Comparison of ENCODE assay signal across 15 mouse cellular contexts in the genomic region with DNA sequence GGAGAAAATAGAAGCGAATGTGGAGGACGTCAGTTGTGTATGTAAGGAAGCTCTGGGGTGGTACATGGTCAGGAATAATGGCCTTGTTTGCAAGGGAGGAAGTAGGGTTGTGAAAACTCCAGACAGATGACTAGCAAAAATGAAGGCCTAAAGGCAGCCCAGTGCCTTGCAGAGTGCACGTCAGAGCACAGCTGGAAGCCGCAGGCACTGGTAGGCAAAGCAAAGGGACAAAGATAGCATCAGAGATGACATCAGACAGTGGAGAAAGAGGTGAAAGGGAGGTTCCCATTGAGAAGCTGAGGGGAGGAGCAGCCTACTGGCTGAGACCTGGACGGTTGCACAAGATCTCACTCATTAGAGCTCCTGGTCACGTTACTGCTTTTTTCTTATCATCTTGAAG. TPM values are rescaled to one million over a fixed set of nuclear protein-coding genes. Genes with fewer than 3 reads are reported as not detected.
A peak's percentile ranks its signal among the peaks of the same experiment; 100 is the strongest.
DNase-seq lines count a peak whose midpoint lies in the region; ATAC-seq and TF ChIP-seq lines count a peak whose summit lies in the region.
"Had no signal": no experiment of that assay in that cellular context is flagged by ENCODE, and none has a peak within 500 bp of the region (broad histone marks: within the 10 kb centered on the region; RNA-seq: fewer than 3 reads in every experiment).

No protein-coding gene starts in this region.

- H3K4me3 ChIP-seq in liver, embryonic 15.5 days (replicated peaks), result no peak overlapping the region
- no peak overlapping the region for H3K4me3 ChIP-seq in midbrain, postnatal 0 days (ENCODE audit: low read depth, low read length)
- no peak overlapping the region for H3K4me3 ChIP-seq in kidney, embryonic 15.5 days (replicated peaks)
- H3K4me3 ChIP-seq: embryonic facial prominence, embryonic 13.5 days; forebrain, embryonic 15.5 days; intestine, embryonic 15.5 days; limb, embryonic 10.5 days; neural tube, embryonic 12.5 days had no signal

- no peak overlapping the region for H3K27ac ChIP-seq in liver, embryonic 15.5 days (replicated peaks)
- H3K27ac ChIP-seq in midbrain, postnatal 0 days (ENCODE audit: low read depth, low read length), result no peak overlapping the region
- H3K27ac ChIP-seq in kidney, embryonic 15.5 days, result no peak overlapping the region
- H3K27ac ChIP-seq: embryonic facial prominence, embryonic 13.5 days; forebrain, embryonic 15.5 days; intestine, embryonic 15.5 days; limb, embryonic 10.5 days; neural tube, embryonic 12.5 days had no signal

- no peak overlapping the region for H3K9ac ChIP-seq in liver, embryonic 15.5 days
- H3K9ac ChIP-seq in midbrain, postnatal 0 days (replicated peaks; ENCODE audit: low read length, poor library complexity, severe bottlenecking), result no peak overlapping the region
- no peak overlapping the region for H3K9ac ChIP-seq in kidney, embryonic 15.5 days
- H3K9ac ChIP-seq: embryonic facial prominence, embryonic 13.5 days; forebrain, embryonic 15.5 days; intestine, embryonic 15.5 days; neural tube, embryonic 12.5 days had no signal

- peak; percentile 57 for DNase-seq in layer of hippocampus, adult 9-11 months
- no peak for DNase-seq in layer of hippocampus, adult 8-10 months (ENCODE audit: low spot score in 2 of 2)
- DNase-seq in adipocyte (ENCODE audit: low spot score), result peak; percentile 60
- peak; percentile 12 to 17 for DNase-seq in natural killer cell, adult 2 months (ENCODE audit: low spot score in 2 of 2)
- no peak for DNase-seq in midbrain, postnatal 0 days (ENCODE audit: low spot score)
- no peak for DNase-seq in T-cell, adult 2 months (ENCODE audit: low spot score)
- DNase-seq: cerebellum, adult 8-10 months; gastrocnemius, postnatal 25 days had no signal

- H3K36me3 ChIP-seq in liver, embryonic 15.5 days (replicated peaks), result no peaks in the 10 kb centered on the region
- H3K36me3 ChIP-seq in midbrain, postnatal 0 days (ENCODE audit: insufficient read depth, low read length), result no peaks in the 10 kb centered on the region
- no peaks in the 10 kb centered on the region for H3K36me3 ChIP-seq in kidney, embryonic 15.5 days
- H3K36me3 ChIP-seq: embryonic facial prominence, embryonic 13.5 days; forebrain, embryonic 15.5 days; intestine, embryonic 15.5 days; limb, embryonic 10.5 days; neural tube, embryonic 12.5 days had no signal

- 19% methylated on average over 6 of the region's 6 CpGs for WGBS in liver, embryonic 15.5 days (ENCODE audit: insufficient replicate concordance)
- 82% methylated on average over 6 of the region's 6 CpGs for WGBS in midbrain, postnatal 0 days
- 72% methylated on average over 6 of the region's 6 CpGs for WGBS in kidney, embryonic 15.5 days

- H3K4me1 ChIP-seq in liver, embryonic 15.5 days (replicated peaks), result no peaks in the 10 kb centered on the region
- H3K4me1 ChIP-seq in midbrain, postnatal 0 days (ENCODE audit: insufficient read depth, low read length), result no peaks in the 10 kb centered on the region
- no peaks in the 10 kb centered on the region for H3K4me1 ChIP-seq in kidney, embryonic 15.5 days
- H3K4me1 ChIP-seq: intestine, embryonic 15.5 days; neural tube, embryonic 12.5 days had no signal

- no peak overlapping the region for H3K4me2 ChIP-seq in liver, embryonic 15.5 days
- no peak overlapping the region for H3K4me2 ChIP-seq in midbrain, postnatal 0 days (ENCODE audit: low read depth, low read length, poor library complexity, severe bottlenecking)
- H3K4me2 ChIP-seq in kidney, embryonic 15.5 days, result no peak overlapping the region
- H3K4me2 ChIP-seq: embryonic facial prominence, embryonic 13.5 days; forebrain, embryonic 15.5 days; intestine, embryonic 15.5 days; neural tube, embryonic 12.5 days had no signal

- peak; percentile 31; the same call in 1 of the 2 replicates for ATAC-seq in liver, embryonic 15.5 days (ENCODE audit: insufficient read depth)
- no peak for ATAC-seq in midbrain, postnatal 0 days (ENCODE audit: low FRiP score)
- no peak for ATAC-seq in kidney, embryonic 15.5 days (replicated peaks; ENCODE audit: low FRiP score)
- ATAC-seq: forebrain, embryonic 15.5 days; intestine, embryonic 15.5 days had no signal

- no peaks in the 10 kb centered on the region for H3K9me3 ChIP-seq in liver, embryonic 15.5 days (replicated peaks)
- no peaks in the 10 kb centered on the region for H3K9me3 ChIP-seq in midbrain, postnatal 0 days (ENCODE audit: low read length)
- H3K9me3 ChIP-seq in kidney, embryonic 15.5 days (replicated peaks), result no peaks in the 10 kb centered on the region
- H3K9me3 ChIP-seq: embryonic facial prominence, embryonic 13.5 days; forebrain, embryonic 15.5 days; intestine, embryonic 15.5 days; limb, embryonic 10.5 days; neural tube, embryonic 12.5 days had no signal

- TF ChIP-seq CTCF in midbrain, postnatal 0 days (IDR thresholded peaks at IDR 0.05), result no peak

- no peaks in the 10 kb centered on the region for H3K27me3 ChIP-seq in liver, embryonic 15.5 days
- no peaks in the 10 kb centered on the region for H3K27me3 ChIP-seq in midbrain, postnatal 0 days (ENCODE audit: insufficient read depth, low read length)
- no peaks in the 10 kb centered on the region for H3K27me3 ChIP-seq in kidney, embryonic 15.5 days
- H3K27me3 ChIP-seq: embryonic facial prominence, embryonic 13.5 days; forebrain, embryonic 15.5 days; intestine, embryonic 15.5 days; neural tube, embryonic 12.5 days had no signal

RNA-seq across cellular contexts. Expression of a gene that starts 58.8 kb away (rescaled TPM):
- 100 to 1,000 TPM; 476 to 520 (median 494) TPM for total RNA-seq in layer of hippocampus, adult 8-10 months (2022)
- polyA plus RNA-seq in liver, embryonic 15.5 days (2015; fragmentation: Nextera tagmentation; extraction: Ambion mirVana), result 2.0 and 2.3 TPM in 2 replicates
- 1,178 and 1,429 TPM in 2 replicates for total RNA-seq in midbrain, postnatal 0 days (2014; rRNA removed)
- polyA plus RNA-seq in midbrain, postnatal 0 days (2015; fragmentation: Nextera tagmentation; extraction: Ambion mirVana), result 480 and 547 TPM in 2 replicates
- 26.1 and 29.5 TPM in 2 replicates for polyA plus RNA-seq in kidney, embryonic 15.5 days (2015; fragmentation: Nextera tagmentation; extraction: Ambion mirVana)

Comparison
In these comparisons a context has a peak if more than half of its experiments do, and no peak if none do; other contexts are left out.
1. DNase-seq: peak in layer of hippocampus, adult 9-11 months (single experiment), adipocyte (single experiment) and natural killer cell, adult 2 months (2 of 2); none in layer of hippocampus, adult 8-10 months (0 of 2), midbrain, postnatal 0 days (single experiment) and T-cell, adult 2 months (single experiment).
2. RNA of a gene that starts 58.8 kb away (polyA plus RNA-seq): 480 to 547 TPM in midbrain, postnatal 0 days; 26.1 to 29.5 TPM in kidney, embryonic 15.5 days and 2.0 to 2.3 TPM in liver, embryonic 15.5 days; every median in the first group is over 10 times any median in the second.